Mouse (Mus musculus): ENCODE results near the gene Mnt.

DNA sequence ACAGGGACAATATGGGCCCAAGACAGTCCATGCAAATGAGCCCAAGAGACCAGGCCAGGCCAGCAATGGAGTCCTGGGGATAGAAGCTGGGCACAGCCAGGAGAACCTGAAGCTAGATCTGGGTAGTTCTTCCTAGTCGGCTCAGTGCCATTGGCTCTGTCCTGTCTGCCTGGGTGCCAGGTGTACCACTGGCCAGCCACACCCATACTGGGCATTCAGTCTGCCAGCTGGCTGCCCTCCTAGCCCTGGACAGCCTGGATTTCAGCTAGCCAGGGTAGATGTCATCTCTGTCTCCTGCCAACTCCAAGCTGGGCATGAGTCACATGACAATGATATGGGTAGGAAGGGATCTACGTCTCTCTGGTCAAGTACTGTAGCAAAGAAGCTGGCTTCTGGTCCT is 36.5 kb downstream of the Mnt start:
- TF ChIP-seq CTCF (IDR thresholded peaks at IDR 0.05; ENCODE audit: borderline replicate concordance, insufficient read depth, low read length) (no peak), POLR2A (IDR thresholded peaks at IDR 0.05; ENCODE audit: low read depth, low read length) (no peak)

Measured in embryonic fibroblast, embryonic 13.5 days (primary cell).